Mouse (Mus musculus): ENCODE data around the gene Sox5.

Sox5 gene

GRCm38 (mm10) chr6:144561718-144562117 lies 220.1 kb downstream of the Sox5 start:
- no peak for DNase-seq

- no peak for DNase-seq
Measured at GRCm38 (mm10) chr6:144560211-144560610, 221.6 kb downstream of the Sox5 start.

GRCm38 (mm10) chr6:144553476-144553875 lies 228.3 kb downstream of the Sox5 start:
- DNase-seq, result no peak

- DNase-seq, result no peak
Measured at GRCm38 (mm10) chr6:144548991-144549390, 232.8 kb downstream of the Sox5 start.

GRCm38 (mm10) chr6:144547141-144547540 lies 234.6 kb downstream of the Sox5 start:
- no peak for DNase-seq

GRCm38 (mm10) chr6:144545549-144545948 lies 236.2 kb downstream of the Sox5 start:
- DNase-seq, result no peak

- no peak for DNase-seq
Measured at GRCm38 (mm10) chr6:144541316-144541715, 240.5 kb downstream of the Sox5 start.

- DNase-seq, result no peak
Measured at GRCm38 (mm10) chr6:144539439-144540192, 242.2 kb downstream of the Sox5 start.

GRCm38 (mm10) chr6:144523479-144523878 lies 258.3 kb downstream of the Sox5 start:
- DNase-seq, result no peak

GRCm38 (mm10) chr6:144518811-144519210 lies 263.0 kb downstream of the Sox5 start:
- no peak for DNase-seq

- no peak for DNase-seq
Measured at GRCm38 (mm10) chr6:144515905-144516304, 265.9 kb downstream of the Sox5 start.

GRCm38 (mm10) chr6:144513761-144514160 lies 268.0 kb downstream of the Sox5 start:
- DNase-seq, result no peak

GRCm38 (mm10) chr6:144511925-144512324 lies 269.9 kb downstream of the Sox5 start:
- DNase-seq, result no peak

- DNase-seq, result no peak
Measured at GRCm38 (mm10) chr6:144510147-144510546, 271.6 kb downstream of the Sox5 start.

GRCm38 (mm10) chr6:144504197-144504551 lies 277.6 kb downstream of the Sox5 start:
- DNase-seq, result no peak

- no peak for DNase-seq
Measured at GRCm38 (mm10) chr6:144503399-144504196, 278.2 kb downstream of the Sox5 start.

- no peak for DNase-seq
Measured at GRCm38 (mm10) chr6:144501439-144501838, 280.3 kb downstream of the Sox5 start.

- no peak for DNase-seq
Measured at GRCm38 (mm10) chr6:144498177-144498576, 283.6 kb downstream of the Sox5 start.

GRCm38 (mm10) chr6:144491761-144492415 lies 289.9 kb downstream of the Sox5 start:
- no peak for DNase-seq

- DNase-seq, result no peak
Measured at GRCm38 (mm10) chr6:144490896-144491295, 290.9 kb downstream of the Sox5 start.

GRCm38 (mm10) chr6:144485578-144485977 lies 296.2 kb downstream of the Sox5 start:
- DNase-seq, result no peak

GRCm38 (mm10) chr6:144483166-144483565 lies 298.6 kb downstream of the Sox5 start:
- no peak for DNase-seq

- no peak for DNase-seq
Measured at GRCm38 (mm10) chr6:144480648-144481528, 300.9 kb downstream of the Sox5 start.
